Mouse (Mus musculus) megakaryocyte, embryonic 14.5 days (primary cell): ENCODE results near the gene Nphp1.

ENCODE experiments used
- FLI1 ChIP-seq: IDR thresholded peaks from 2 replicates; pipeline ENCODE4 v1.6.1; 2012; ENCODE audit warnings: low read length, inconsistent platforms, mixed read lengths
- GATA1 ChIP-seq: IDR thresholded peaks from 3 replicates; pipeline ENCODE4 v1.6.1; 2012; ENCODE audit warnings: mixed read lengths, low read length, inconsistent platforms, borderline replicate concordance

- TF ChIP-seq GATA1 (no peak), FLI1 (no peak)
Observed at GRCm38 (mm10) chr2:127734889-127735288, 53.8 kb downstream of the Nphp1 start.
